Mouse (Mus musculus): ENCODE measurements around the gene Cldn34c2. TPM values are rescaled to one million over a fixed set of nuclear protein-coding genes. Genes with fewer than 3 reads are reported as not detected.
A peak's percentile ranks its signal among the peaks of the same experiment; 100 is the strongest.
"Not testable (repeated sequence)": the region's sequence is repeated elsewhere in the genome, so short reads cannot be mapped to it uniquely, and the experiment has no call there.

Gene Cldn34c2
- not detected in 2 replicates for polyA plus RNA-seq (2014; fragmentation: Nextera tagmentation; extraction: Ambion mirVana)

GRCm38 (mm10) chrX:123581400-123581799 is at the start of gene Cldn34c2:
TSS of gene Cldn34c2 (plus strand) at chrX:123581700.
- not testable (repeated sequence) for H3K27me3 ChIP-seq (replicated peaks; ENCODE audit: control insufficient read depth, insufficient read depth, low read length); H3K36me3 ChIP-seq (ENCODE audit: control insufficient read depth, insufficient read depth, low read length); DNase-seq (ENCODE audit: low spot score); H3K9ac ChIP-seq (ENCODE audit: low read length); H3K4me2 ChIP-seq (ENCODE audit: low read length); H3K4me3 ChIP-seq (ENCODE audit: low read depth, low read length); H3K9me3 ChIP-seq (replicated peaks; ENCODE audit: control insufficient read depth, low read length); H3K27ac ChIP-seq (ENCODE audit: low read depth, low read length); H3K4me1 ChIP-seq (ENCODE audit: control insufficient read depth, insufficient read depth, low read length); ATAC-seq

GRCm38 (mm10) chrX:123551378-123551777 is 30.1 kb upstream of the Cldn34c2 start:
- not testable (repeated sequence) for H3K9me3 ChIP-seq (replicated peaks; ENCODE audit: control insufficient read depth, low read length); H3K9ac ChIP-seq (ENCODE audit: low read length); H3K4me2 ChIP-seq (ENCODE audit: low read length); H3K4me1 ChIP-seq (ENCODE audit: control insufficient read depth, insufficient read depth, low read length); ATAC-seq; H3K4me3 ChIP-seq (ENCODE audit: low read depth, low read length); H3K27ac ChIP-seq (ENCODE audit: low read depth, low read length); DNase-seq (ENCODE audit: low spot score); H3K36me3 ChIP-seq (ENCODE audit: control insufficient read depth, insufficient read depth, low read length); H3K27me3 ChIP-seq (replicated peaks; ENCODE audit: control insufficient read depth, insufficient read depth, low read length)
- WGBS, result 89% methylated on average over 13 of the region's 13 CpGs

DNA sequence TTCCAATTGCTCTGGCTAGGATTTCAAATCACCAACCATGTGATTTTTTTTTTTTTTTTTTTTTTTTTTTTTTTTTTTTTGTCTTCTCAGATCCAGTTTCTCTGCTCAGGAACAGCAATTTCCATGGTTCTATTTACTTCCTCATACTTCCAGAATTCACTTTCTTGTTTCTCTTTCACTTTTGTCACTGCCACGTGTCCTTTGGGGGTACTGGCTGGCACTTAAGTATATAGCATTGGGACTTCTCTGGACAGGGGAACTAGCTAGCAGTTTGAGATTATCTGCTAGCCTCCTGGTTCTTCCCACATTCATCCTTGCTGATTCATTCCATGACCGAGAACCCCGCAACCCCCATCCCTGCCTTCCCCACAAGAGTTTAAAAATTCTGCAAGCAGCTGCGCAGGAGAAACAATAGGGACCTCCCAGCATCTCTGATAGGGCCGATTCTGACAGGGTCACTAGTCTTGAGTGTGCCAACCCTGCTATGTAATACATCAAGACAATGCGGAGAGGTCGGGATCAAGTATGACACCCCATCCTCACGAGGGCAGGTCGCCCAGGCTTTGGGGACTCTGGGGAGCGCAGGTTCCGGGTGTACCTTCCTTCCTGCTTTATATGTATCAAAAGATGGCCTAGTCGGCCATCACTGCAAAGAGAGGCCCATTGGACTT is 30.8 kb downstream of the Cldn34c2 start:
- H3K9ac ChIP-seq (ENCODE audit: low read length); H3K9me3 ChIP-seq (replicated peaks; ENCODE audit: control insufficient read depth, low read length); H3K4me2 ChIP-seq (ENCODE audit: low read length); H3K27ac ChIP-seq (ENCODE audit: low read depth, low read length); H3K36me3 ChIP-seq (ENCODE audit: control insufficient read depth, insufficient read depth, low read length); H3K4me3 ChIP-seq (ENCODE audit: low read depth, low read length); DNase-seq (ENCODE audit: low spot score); H3K27me3 ChIP-seq (replicated peaks; ENCODE audit: control insufficient read depth, insufficient read depth, low read length); H3K4me1 ChIP-seq (ENCODE audit: control insufficient read depth, insufficient read depth, low read length): not testable (repeated sequence)
- 0 out of 2 replicates have a peak, but pooled peaks have one; percentile 29 for ATAC-seq
- WGBS, result 87% methylated on average over 6 of the region's 12 CpGs

Other genes starting within 250 kb of the Cldn34c2 start
- gene Gm17467, start 123.1 kb downstream of the Cldn34c2 start, polyA plus RNA-seq (2014; fragmentation: Nextera tagmentation; extraction: Ambion mirVana), result not detected in 2 replicates
- not detected in 2 replicates for gene Cldn34c3, start 212.0 kb downstream of the Cldn34c2 start, polyA plus RNA-seq (2014; fragmentation: Nextera tagmentation; extraction: Ambion mirVana)

All from forebrain, embryonic 14.5 days (tissue).